Mouse (Mus musculus): ENCODE measurements around the gene Tmem26. TPM values are rescaled to one million over a fixed set of nuclear protein-coding genes. Genes with fewer than 3 reads are reported as not detected.

The Tmem26 gene
- polyA plus RNA-seq, 2 experiments: 0.63 to 1.3 TPM

GRCm38 (mm10) chr10:68712926-68713325, 10.5 kb upstream of the Tmem26 start:
- no peak overlapping the region for H3K9ac ChIP-seq (replicated peaks)
- no peak for DNase-seq (ENCODE audit: low read depth in 3 of 3, low spot score in 3 of 3)
- H3K9me3 ChIP-seq (ENCODE audit: control insufficient read depth, low read length): no peaks in the 10 kb centered on the region
- 29% methylated on average over 2 of the region's 2 CpGs for WGBS (ENCODE audit: insufficient replicate concordance)
- no peaks in the 10 kb centered on the region for H3K27me3 ChIP-seq (ENCODE audit: control insufficient read depth, insufficient read depth, low read length)
- no peaks in the 10 kb centered on the region for H3K4me1 ChIP-seq (replicated peaks; ENCODE audit: control insufficient read depth in 2 of 2, insufficient read depth in 2 of 2, low read length in 1 of 2)
- no peak overlapping the region for H3K4me2 ChIP-seq (ENCODE audit: low read depth)
- H3K27ac ChIP-seq: no peak overlapping the region
- H3K4me3 ChIP-seq (ENCODE audit: insufficient read depth in 1 of 2, low read depth in 2 of 2, low read length in 2 of 2): no peak overlapping the region
- H3K36me3 ChIP-seq (replicated peaks; ENCODE audit: control insufficient read depth, insufficient read depth, low read depth): no peaks in the 10 kb centered on the region
- ATAC-seq (ENCODE audit: insufficient read depth): no peak
- TF ChIP-seq EP300 (IDR thresholded peaks at IDR 0.05; ENCODE audit: low read depth) (no peak), CTCF (IDR thresholded peaks at IDR 0.05; ENCODE audit: low read depth) (no peak)

DNA sequence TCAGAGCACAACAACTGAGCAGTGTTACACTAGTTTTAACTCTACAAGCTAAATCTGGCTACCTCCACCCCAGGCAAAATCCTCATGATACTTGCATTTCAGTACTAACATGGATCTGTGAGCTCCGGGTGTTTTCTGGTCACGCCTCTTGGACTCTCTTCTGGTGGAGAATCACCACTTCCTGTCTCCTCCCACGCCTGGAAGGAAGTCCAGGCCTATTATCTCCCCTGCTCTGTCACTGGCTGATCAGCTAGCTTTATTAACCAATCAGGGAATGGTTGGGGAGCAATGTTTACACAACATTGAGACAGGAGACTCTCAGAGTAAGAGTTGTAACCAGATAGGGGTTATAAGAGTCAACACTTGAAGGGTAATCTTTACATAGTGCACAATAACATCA, 9.1 kb upstream of the Tmem26 start:
- WGBS (ENCODE audit: insufficient replicate concordance): 33% methylated on average over 3 of the region's 3 CpGs
- Histone ChIP-seq H3K27me3 (ENCODE audit: control insufficient read depth, insufficient read depth, low read length) (no peaks in the 10 kb centered on the region), H3K4me1 (replicated peaks; ENCODE audit: control insufficient read depth in 2 of 2, insufficient read depth in 2 of 2, low read length in 1 of 2) (no peaks in the 10 kb centered on the region), H3K9ac (replicated peaks) (no peak overlapping the region), H3K27ac (no peak overlapping the region), H3K36me3 (replicated peaks; ENCODE audit: control insufficient read depth, insufficient read depth, low read depth) (no peaks in the 10 kb centered on the region), H3K4me3 (ENCODE audit: insufficient read depth in 1 of 2, low read depth in 2 of 2, low read length in 2 of 2) (no peak overlapping the region), H3K4me2 (ENCODE audit: low read depth) (no peak overlapping the region), H3K9me3 (ENCODE audit: control insufficient read depth, low read length) (no peaks in the 10 kb centered on the region)
- ATAC-seq (ENCODE audit: insufficient read depth): no peak
- TF ChIP-seq EP300 (IDR thresholded peaks at IDR 0.05; ENCODE audit: low read depth) (no peak), CTCF (IDR thresholded peaks at IDR 0.05; ENCODE audit: low read depth) (no peak)
- no peak for DNase-seq (ENCODE audit: low read depth in 3 of 3, low spot score in 3 of 3)

DNA sequence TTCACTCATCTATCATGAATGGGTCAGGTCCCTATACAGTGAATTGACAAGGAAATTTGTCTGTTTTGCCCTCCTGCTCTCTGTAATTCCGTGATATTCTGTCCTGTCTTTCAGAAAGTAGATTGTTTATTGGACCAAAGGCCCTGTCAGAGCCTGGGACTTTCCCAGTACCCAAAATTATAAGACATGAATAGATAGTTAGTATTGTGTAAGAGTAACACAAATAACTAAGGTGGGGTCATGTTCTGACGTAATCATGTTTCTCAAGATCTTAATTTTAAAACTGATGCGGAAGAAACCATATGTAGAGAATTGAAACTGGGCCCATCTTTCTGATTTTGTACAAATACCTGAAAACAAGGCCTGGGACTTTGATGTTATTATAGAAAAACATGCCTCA, 8.1 kb upstream of the Tmem26 start:
- Histone ChIP-seq H3K4me3 (ENCODE audit: insufficient read depth in 1 of 2, low read depth in 2 of 2, low read length in 2 of 2) (no peak overlapping the region), H3K27me3 (ENCODE audit: control insufficient read depth, insufficient read depth, low read length) (no peaks in the 10 kb centered on the region), H3K9me3 (ENCODE audit: control insufficient read depth, low read length) (no peaks in the 10 kb centered on the region), H3K27ac (no peak overlapping the region), H3K4me1 (replicated peaks; ENCODE audit: control insufficient read depth in 2 of 2, insufficient read depth in 2 of 2, low read length in 1 of 2) (no peaks in the 10 kb centered on the region), H3K9ac (replicated peaks) (no peak overlapping the region), H3K36me3 (replicated peaks; ENCODE audit: control insufficient read depth, insufficient read depth, low read depth) (no peaks in the 10 kb centered on the region), H3K4me2 (ENCODE audit: low read depth) (no peak overlapping the region)
- TF ChIP-seq CTCF (IDR thresholded peaks at IDR 0.05; ENCODE audit: low read depth): no peak
- no peak for TF ChIP-seq EP300 (IDR thresholded peaks at IDR 0.05; ENCODE audit: low read depth)
- WGBS (ENCODE audit: insufficient replicate concordance): 54% methylated on average over 3 of the region's 3 CpGs
- no peak for ATAC-seq (ENCODE audit: insufficient read depth)
- DNase-seq (ENCODE audit: low read depth in 3 of 3, low spot score in 3 of 3): no peak

DNA sequence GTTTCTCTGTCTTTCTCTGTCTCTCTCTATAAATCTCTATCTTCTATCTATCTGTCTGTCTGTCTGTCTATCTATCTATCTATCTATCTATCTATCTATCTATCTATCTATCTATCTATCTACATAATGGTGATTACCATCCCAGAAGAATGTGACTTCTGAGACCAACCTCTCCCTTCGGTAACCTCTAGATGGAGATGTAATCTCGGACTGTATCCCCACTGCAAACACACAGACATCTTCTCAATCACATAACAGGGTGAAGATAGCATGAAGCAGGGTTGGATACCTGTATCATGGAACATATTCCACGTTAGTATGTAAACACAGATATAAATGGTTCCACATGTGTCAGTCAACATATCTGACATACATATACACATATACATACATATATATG, 5.1 kb upstream of the Tmem26 start:
- no peaks in the 10 kb centered on the region for H3K4me1 ChIP-seq (replicated peaks; ENCODE audit: control insufficient read depth in 2 of 2, insufficient read depth in 2 of 2, low read length in 1 of 2)
- ATAC-seq (ENCODE audit: insufficient read depth) (no peak), DNase-seq (ENCODE audit: low read depth in 3 of 3, low spot score in 3 of 3) (no peak)
- H3K9ac ChIP-seq (replicated peaks): no peak overlapping the region
- no peak overlapping the region for H3K4me3 ChIP-seq (ENCODE audit: insufficient read depth in 1 of 2, low read depth in 2 of 2, low read length in 2 of 2)
- TF ChIP-seq CTCF (IDR thresholded peaks at IDR 0.05; ENCODE audit: low read depth) (no peak), EP300 (IDR thresholded peaks at IDR 0.05; ENCODE audit: low read depth) (no peak)
- H3K36me3 ChIP-seq (replicated peaks; ENCODE audit: control insufficient read depth, insufficient read depth, low read depth): no peaks in the 10 kb centered on the region
- H3K9me3 ChIP-seq (ENCODE audit: control insufficient read depth, low read length): no peaks in the 10 kb centered on the region
- no peaks in the 10 kb centered on the region for H3K27me3 ChIP-seq (ENCODE audit: control insufficient read depth, insufficient read depth, low read length)
- H3K4me2 ChIP-seq (ENCODE audit: low read depth): no peak overlapping the region
- 50% methylated on average over 3 of the region's 3 CpGs for WGBS (ENCODE audit: insufficient replicate concordance)
- H3K27ac ChIP-seq: no peak overlapping the region

GRCm38 (mm10) chr10:68720887-68721400, 2.5 kb upstream of the Tmem26 start:
- WGBS (ENCODE audit: insufficient replicate concordance): 37% methylated on average over 5 of the region's 5 CpGs
- no peaks in the 10 kb centered on the region for H3K36me3 ChIP-seq (replicated peaks; ENCODE audit: control insufficient read depth, insufficient read depth, low read depth)
- DNase-seq (ENCODE audit: low read depth in 3 of 3, low spot score in 3 of 3) (no peak), ATAC-seq (ENCODE audit: insufficient read depth) (no peak)
- H3K4me3 ChIP-seq (ENCODE audit: insufficient read depth in 1 of 2, low read depth in 2 of 2, low read length in 2 of 2): no peak overlapping the region
- H3K9ac ChIP-seq (replicated peaks): no peak overlapping the region
- no peaks in the 10 kb centered on the region for H3K9me3 ChIP-seq (ENCODE audit: control insufficient read depth, low read length)
- TF ChIP-seq EP300 (IDR thresholded peaks at IDR 0.05; ENCODE audit: low read depth): no peak
- TF ChIP-seq CTCF (IDR thresholded peaks at IDR 0.05; ENCODE audit: low read depth): no peak
- no peak overlapping the region for H3K4me2 ChIP-seq (ENCODE audit: low read depth)
- H3K4me1 ChIP-seq (replicated peaks; ENCODE audit: control insufficient read depth in 2 of 2, insufficient read depth in 2 of 2, low read length in 1 of 2): no peaks in the 10 kb centered on the region
- H3K27ac ChIP-seq: no peak overlapping the region
- H3K27me3 ChIP-seq (ENCODE audit: control insufficient read depth, insufficient read depth, low read length): no peaks in the 10 kb centered on the region
